ENCODE assay signal across 10 mouse cellular contexts in the genomic region with DNA sequence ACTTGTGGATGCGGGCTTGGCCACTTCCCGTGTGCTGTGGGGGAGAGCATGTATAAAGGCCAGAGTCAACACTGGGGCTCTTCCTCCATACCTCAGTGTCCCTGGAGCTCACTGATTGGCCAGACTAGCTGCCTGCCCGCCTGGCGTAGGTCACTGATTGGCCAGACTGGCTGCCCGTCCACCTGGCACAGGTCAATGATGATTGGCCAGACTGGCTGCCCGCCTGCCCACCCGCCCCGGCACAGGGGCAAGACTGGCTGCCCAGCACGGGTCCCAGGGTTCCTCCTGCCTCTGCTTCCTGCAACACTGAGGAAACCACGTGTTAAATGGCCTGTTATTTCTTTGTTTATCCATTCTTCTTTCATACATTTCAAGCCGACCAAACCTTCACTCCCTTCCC.
DNase-seq lines count a peak whose midpoint lies in the region; ATAC-seq lines count a peak whose summit lies in the region.
"Had no signal": no experiment of that assay in that cellular context is flagged by ENCODE, and none has a peak within 500 bp of the region (broad histone marks: within the 10 kb centered on the region; RNA-seq: fewer than 3 reads in every experiment).

No protein-coding gene starts in this region.

- H3K36me3 ChIP-seq in heart, embryonic 10.5 days, result peaks cover 19% of the 10 kb centered on the region
- H3K36me3 ChIP-seq in neural tube, embryonic 11.5 days (ENCODE audit: control insufficient read depth, insufficient read depth, low read length), result peaks cover 2% of the 10 kb centered on the region; the same call in 1 of the 2 replicates
- H3K36me3 ChIP-seq: hindbrain, embryonic 15.5 days had no signal

- ATAC-seq in neural tube, embryonic 11.5 days (ENCODE audit: insufficient read depth, low FRiP score, low TSS enrichment), result no peak
- ATAC-seq: Patski had no signal

- H3K4me1 ChIP-seq in heart, embryonic 10.5 days, result peaks cover 50% of the 10 kb centered on the region
- H3K4me1 ChIP-seq in neural tube, embryonic 11.5 days (ENCODE audit: control insufficient read depth, insufficient read depth, low read length), result peaks cover 31% of the 10 kb centered on the region

- peaks cover 48% of the 10 kb centered on the region for H3K27me3 ChIP-seq in heart, embryonic 10.5 days (ENCODE audit: insufficient read depth, poor library complexity, severe bottlenecking)
- no peaks in the 10 kb centered on the region; the same call in 1 of the 2 replicates for H3K27me3 ChIP-seq in neural tube, embryonic 11.5 days (ENCODE audit: control insufficient read depth, insufficient read depth, low read length)
- H3K27me3 ChIP-seq: hindbrain, embryonic 15.5 days; Patski had no signal

- 25% methylated on average over 11 of the region's 11 CpGs for WGBS in heart, embryonic 10.5 days
- 34% methylated on average over 11 of the region's 11 CpGs for WGBS in neural tube, embryonic 11.5 days

- H3K4me2 ChIP-seq in neural tube, embryonic 11.5 days (ENCODE audit: low read depth), result no peak overlapping the region
- H3K4me2 ChIP-seq: hindbrain, embryonic 15.5 days had no signal

- peak; percentile 37 for DNase-seq in cerebellum, adult 11-12 months
- no peak for DNase-seq in cerebellum, postnatal 4 days (ENCODE audit: low spot score in 2 of 2)
- peak; percentile 25 for DNase-seq in c-Kit-positive CD71-positive TER-119-negative erythroid progenitor cells, embryonic 14.5 days (ENCODE audit: low read depth)
- peak; percentile 92 for DNase-seq in heart, embryonic 10.5 days (ENCODE audit: low spot score)
- DNase-seq in kidney, postnatal 14 days, result peak; percentile 73
- DNase-seq in neural tube, embryonic 11.5 days (ENCODE audit: low spot score), result peak; percentile 42
- DNase-seq in Muller cell, postnatal 12 days (ENCODE audit: inconsistent ontology term), result no peak
- no peak for DNase-seq in left cerebral cortex, adult 9 months (ENCODE audit: low spot score in 2 of 2)

- H3K9me3 ChIP-seq in heart, embryonic 10.5 days, result no peaks in the 10 kb centered on the region
- H3K9me3 ChIP-seq in neural tube, embryonic 11.5 days (ENCODE audit: control insufficient read depth, low read length), result no peaks in the 10 kb centered on the region
- H3K9me3 ChIP-seq: hindbrain, embryonic 15.5 days had no signal

- peak overlapping the region; percentile 19; the same call in 1 of the 2 replicates for H3K4me3 ChIP-seq in heart, embryonic 10.5 days
- no peak overlapping the region for H3K4me3 ChIP-seq in neural tube, embryonic 11.5 days (ENCODE audit: low read depth, low read length)
- H3K4me3 ChIP-seq: hindbrain, embryonic 15.5 days had no signal

- no peak overlapping the region for H3K9ac ChIP-seq in neural tube, embryonic 11.5 days (ENCODE audit: low read length)
- H3K9ac ChIP-seq: hindbrain, embryonic 15.5 days had no signal

- H3K27ac ChIP-seq in heart, embryonic 10.5 days, result no peak overlapping the region
- no peak overlapping the region for H3K27ac ChIP-seq in neural tube, embryonic 11.5 days (ENCODE audit: low read depth, low read length)
- H3K27ac ChIP-seq: hindbrain, embryonic 15.5 days had no signal

Comparison
In these comparisons a context has a peak if more than half of its experiments do, and no peak if none do; other contexts are left out.
1. DNase-seq: peak in cerebellum, adult 11-12 months (single experiment), c-Kit-positive CD71-positive TER-119-negative erythroid progenitor cells, embryonic 14.5 days (single experiment), heart, embryonic 10.5 days (single experiment), kidney, postnatal 14 days (single experiment) and neural tube, embryonic 11.5 days (single experiment); none in cerebellum, postnatal 4 days (0 of 2), Muller cell, postnatal 12 days (single experiment) and left cerebral cortex, adult 9 months (0 of 2).